Mouse (Mus musculus) liver, adult 2 months (tissue): ENCODE results near the gene Dhps. TPM values are rescaled to one million over a fixed set of nuclear protein-coding genes. Genes with fewer than 3 reads are reported as not detected.

Experiments
- DNase-seq: peaks from one replicate; pipeline ENCODE4 v3.0.0-alpha.2; 2011; ENCODE audit warnings: low read depth, low spot score; ENCODE audit errors: extremely low read depth
- H3K27ac ChIP-seq: fragments of 200-500 bp; replicated peaks from 2 replicates; pipeline ENCODE4 v1.5.1; 2012; ENCODE audit warnings: low read depth, mild to moderate bottlenecking, control low read depth, inconsistent platforms, low read length; ENCODE audit not compliant: insufficient read depth
- H3K27me3 ChIP-seq: fragments of 200-500 bp; 2 replicates; pipeline ENCODE4 v1.6.1; 2012; ENCODE audit warnings: mild to moderate bottlenecking, moderate library complexity, low read length, inconsistent platforms; ENCODE audit not compliant: control insufficient read depth, insufficient read depth
- H3K36me3 ChIP-seq: fragments of 200-500 bp; 2 replicates; pipeline ENCODE4 v1.6.1; 2012; ENCODE audit warnings: low read length, inconsistent platforms; ENCODE audit not compliant: control insufficient read depth, insufficient read depth
- H3K4me1 ChIP-seq: fragments of 200-500 bp; 2 replicates; pipeline ENCODE4 v1.6.1; 2011; ENCODE audit warnings: low read length; ENCODE audit not compliant: control insufficient read depth, insufficient read depth
- H3K4me3 ChIP-seq: fragments of 200-500 bp; 2 replicates; pipeline ENCODE4 v1.5.1; 2011; ENCODE audit warnings: low read depth, mild to moderate bottlenecking, control low read depth, low read length, moderate library complexity; ENCODE audit not compliant: insufficient read depth
- H3K79me2 ChIP-seq: fragments of 200-500 bp; 2 replicates; pipeline ENCODE4 v1.6.1; 2012; ENCODE audit warnings: inconsistent platforms, mild to moderate bottlenecking, low read length, moderate library complexity; ENCODE audit not compliant: control insufficient read depth, insufficient read depth
- H3K9ac ChIP-seq: fragments of 200-500 bp; 2 replicates; pipeline ENCODE4 v1.6.1; 2012; ENCODE audit warnings: low read depth, mild to moderate bottlenecking, control low read depth, inconsistent platforms, low read length
- CTCF ChIP-seq: fragments of 200-500 bp; IDR thresholded peaks from 2 replicates; pipeline ENCODE4 v1.5.1; 2011; ENCODE audit warnings: low read depth, low read length, control low read depth
- POLR2A ChIP-seq: fragments of 200-500 bp; IDR thresholded peaks from 2 replicates; pipeline ENCODE4 v1.6.1; 2011; ENCODE audit warnings: low read length, control low read depth; ENCODE audit not compliant: insufficient read depth; ENCODE audit errors: extremely low read depth
- WGBS: fragments of 180-500 bp; shearing (Covaris S2); methylation state at CpG from one replicate; pipeline ENCODE4 v1.1.7; 2018; 5-methylcytosine and 5-hydroxymethylcytosine counted together
- polyA plus RNA-seq: library from polyadenylated mRNA; depleted of rRNA; stranded (reverse); fragments of >200 nt; gene quantifications from 2 replicates; pipeline ENCODE4 v1.2.3, GENCODE M21; 2012
- total RNA-seq: library from RNA; depleted of rRNA; stranded (reverse); fragments of >200 nt; gene quantifications from 2 replicates; pipeline ENCODE4 v1.2.3, GENCODE M21; 2014

Dhps gene
- total and polyA plus RNA-seq, 2 experiments, result 14.8 to 20.6 TPM

GRCm38 (mm10) chr8:85095051-85095450 is 23.5 kb downstream of the Dhps start:
- H3K36me3 ChIP-seq, result peaks cover 18% of the 10 kb centered on the region
- 94% methylated on average over 13 of the region's 13 CpGs for WGBS
- H3K27ac ChIP-seq, result no peak overlapping the region
- no peak for DNase-seq
- H3K4me3 ChIP-seq, result no peak overlapping the region
- TF ChIP-seq CTCF, result no peak
- no peak for TF ChIP-seq POLR2A
- H3K9ac ChIP-seq, result no peak overlapping the region
- H3K27me3 ChIP-seq, result no peaks in the 10 kb centered on the region
- no peaks in the 10 kb centered on the region for H3K4me1 ChIP-seq
- no peaks in the 10 kb centered on the region for H3K79me2 ChIP-seq

- no peak overlapping the region for H3K9ac ChIP-seq
- H3K79me2 ChIP-seq, result no peaks in the 10 kb centered on the region
- H3K4me1 ChIP-seq, result no peaks in the 10 kb centered on the region
- TF ChIP-seq CTCF, result no peak
- no peak for TF ChIP-seq POLR2A
- DNase-seq, result no peak
- peaks cover 18% of the 10 kb centered on the region for H3K36me3 ChIP-seq
- no peaks in the 10 kb centered on the region for H3K27me3 ChIP-seq
- 94% methylated on average over 7 of the region's 7 CpGs for WGBS
- no peak overlapping the region for H3K4me3 ChIP-seq
- no peak overlapping the region for H3K27ac ChIP-seq
Measured at GRCm38 (mm10) chr8:85095566-85095965, 24.0 kb downstream of the Dhps start.

GRCm38 (mm10) chr8:85096196-85096595 is 24.6 kb downstream of the Dhps start:
- no peak for TF ChIP-seq CTCF
- TF ChIP-seq POLR2A, result no peak
- H3K9ac ChIP-seq, result no peak overlapping the region
- DNase-seq, result no peak
- H3K4me3 ChIP-seq, result no peak overlapping the region
- H3K36me3 ChIP-seq, result peaks cover 18% of the 10 kb centered on the region
- no peaks in the 10 kb centered on the region for H3K79me2 ChIP-seq
- WGBS, result 93% methylated on average over 16 of the region's 16 CpGs
- H3K27ac ChIP-seq, result no peak overlapping the region
- no peaks in the 10 kb centered on the region for H3K4me1 ChIP-seq
- no peaks in the 10 kb centered on the region for H3K27me3 ChIP-seq

DNA sequence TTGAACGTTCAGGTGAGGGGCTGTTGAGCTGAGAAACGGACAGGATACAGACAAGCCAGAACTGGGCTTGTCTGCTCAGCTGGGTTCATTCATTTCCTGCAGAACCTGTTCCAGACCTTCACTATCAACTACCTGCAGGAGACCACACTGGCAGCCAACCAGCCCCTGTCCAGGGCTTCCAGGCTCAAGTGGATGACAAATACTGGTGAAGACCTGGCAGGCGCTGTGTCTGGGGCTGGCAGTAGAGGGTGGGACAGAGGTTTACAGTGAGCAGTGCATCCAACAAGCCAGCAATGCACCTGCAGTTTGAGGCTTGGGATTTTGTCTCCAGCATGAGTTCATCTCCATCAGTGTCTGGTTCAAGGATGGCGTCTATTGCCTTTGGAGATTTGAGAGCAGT is 25.3 kb downstream of the Dhps start:
- Histone ChIP-seq H3K4me1 (no peaks in the 10 kb centered on the region), H3K36me3 (peaks cover 18% of the 10 kb centered on the region), H3K27me3 (no peaks in the 10 kb centered on the region), H3K27ac (no peak overlapping the region), H3K4me3 (no peak overlapping the region), H3K9ac (no peak overlapping the region), H3K79me2 (no peaks in the 10 kb centered on the region)
- TF ChIP-seq POLR2A (no peak), CTCF (no peak)
- DNase-seq, result no peak
- WGBS, result 89% methylated on average over 4 of the region's 4 CpGs

DNA sequence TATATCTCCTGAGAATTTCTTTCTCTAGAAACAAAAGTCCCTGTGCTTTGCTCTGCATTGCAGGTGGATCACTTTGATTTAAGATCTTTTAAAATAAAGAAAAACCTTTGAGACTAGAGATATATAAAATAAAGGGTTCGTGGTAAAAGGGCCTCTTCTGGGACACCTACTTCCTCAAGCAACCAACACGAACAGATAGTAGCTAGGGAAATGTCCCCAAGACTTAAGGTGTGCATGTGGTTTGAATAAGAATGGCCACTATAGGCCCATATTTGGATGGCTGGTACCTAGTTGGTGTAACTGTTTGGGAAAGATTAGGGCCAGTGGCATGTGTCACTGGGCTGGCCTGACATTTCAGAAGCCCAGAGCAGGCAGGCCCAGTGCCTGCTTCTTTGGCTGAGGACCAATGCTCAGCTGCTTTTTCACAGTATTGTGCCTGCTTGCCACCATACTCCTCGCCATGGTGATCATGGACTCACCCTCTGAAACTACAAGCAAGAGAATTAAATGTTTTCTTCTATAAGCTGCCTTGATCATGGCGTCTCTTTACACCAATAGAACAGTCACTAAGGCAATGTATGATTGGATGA is 28.6 kb downstream of the Dhps start:
- DNase-seq, result no peak
- 87% methylated on average over 4 of the region's 4 CpGs for WGBS
- TF ChIP-seq CTCF (no peak), POLR2A (no peak)
- H3K27ac ChIP-seq, result no peak overlapping the region
- no peaks in the 10 kb centered on the region for H3K4me1 ChIP-seq
- peaks cover 8% of the 10 kb centered on the region; the same call in 1 of the 2 replicates for H3K36me3 ChIP-seq
- no peak overlapping the region for H3K9ac ChIP-seq
- H3K27me3 ChIP-seq, result no peaks in the 10 kb centered on the region
- no peak overlapping the region for H3K4me3 ChIP-seq
- no peaks in the 10 kb centered on the region for H3K79me2 ChIP-seq

DNA sequence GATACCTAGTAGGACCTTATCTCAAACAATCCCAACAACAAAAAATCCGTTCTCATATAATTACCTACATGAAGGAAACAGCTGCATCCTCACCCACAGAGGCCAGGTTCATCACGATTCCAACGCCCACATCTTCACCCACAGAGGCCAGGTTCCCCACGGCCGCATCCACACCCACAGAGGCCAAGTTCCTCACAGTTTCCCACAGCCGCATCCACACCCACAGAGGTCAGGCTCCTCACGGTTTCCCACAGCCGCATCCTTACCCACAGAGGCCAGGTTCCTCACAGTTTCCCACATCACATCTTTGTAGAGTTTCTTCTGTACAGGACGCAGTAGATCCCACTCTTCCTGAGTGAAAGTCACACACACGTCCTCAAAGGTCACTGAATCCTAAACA is 41.7 kb downstream of the Dhps start:
- no peak for TF ChIP-seq POLR2A
- no peak for TF ChIP-seq CTCF
- Histone ChIP-seq H3K4me3 (no peak overlapping the region), H3K79me2 (peaks cover 2% of the 10 kb centered on the region; the same call in 1 of the 2 replicates), H3K36me3 (peaks cover 32% of the 10 kb centered on the region), H3K27ac (no peak overlapping the region), H3K4me1 (no peaks in the 10 kb centered on the region; the same call in none of the 2 replicates), H3K27me3 (no peaks in the 10 kb centered on the region), H3K9ac (no peak overlapping the region)
- WGBS, result 98% methylated on average over 10 of the region's 10 CpGs
- DNase-seq, result no peak
